Mouse (Mus musculus): ENCODE measurements around the gene Spata31d1b.
A peak's percentile ranks its signal among the peaks of the same experiment; 100 is the strongest.
"Not testable (repeated sequence)": the region's sequence is repeated elsewhere in the genome, so short reads cannot be mapped to it uniquely, and the experiment has no call there.

Gene Spata31d1b

DNA sequence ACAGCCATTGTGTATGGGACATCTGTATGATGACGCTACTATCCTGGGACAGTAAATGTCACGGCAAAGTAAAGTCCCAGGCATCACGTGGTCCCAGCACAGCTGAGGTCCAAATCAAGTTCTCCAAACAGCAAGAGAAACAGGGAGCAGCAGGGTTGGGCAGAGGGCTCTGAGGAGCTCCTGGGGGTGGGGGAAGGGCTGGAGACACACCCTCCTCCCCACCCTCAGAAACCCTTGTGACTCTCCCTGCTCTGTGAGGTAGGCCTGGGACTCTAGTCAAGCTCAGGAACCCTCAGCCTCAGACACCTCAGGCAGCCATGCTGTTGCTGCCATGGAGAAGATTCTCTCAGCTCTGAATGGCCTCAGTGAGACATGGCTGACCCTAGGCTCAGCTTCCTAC, at the start of gene Spata31d1b:
Gene Spata31d1b, plus strand, starts transcription at position 301 of the 400 bp plus-strand sequence.
- DNase-seq = not testable (repeated sequence)

DNA sequence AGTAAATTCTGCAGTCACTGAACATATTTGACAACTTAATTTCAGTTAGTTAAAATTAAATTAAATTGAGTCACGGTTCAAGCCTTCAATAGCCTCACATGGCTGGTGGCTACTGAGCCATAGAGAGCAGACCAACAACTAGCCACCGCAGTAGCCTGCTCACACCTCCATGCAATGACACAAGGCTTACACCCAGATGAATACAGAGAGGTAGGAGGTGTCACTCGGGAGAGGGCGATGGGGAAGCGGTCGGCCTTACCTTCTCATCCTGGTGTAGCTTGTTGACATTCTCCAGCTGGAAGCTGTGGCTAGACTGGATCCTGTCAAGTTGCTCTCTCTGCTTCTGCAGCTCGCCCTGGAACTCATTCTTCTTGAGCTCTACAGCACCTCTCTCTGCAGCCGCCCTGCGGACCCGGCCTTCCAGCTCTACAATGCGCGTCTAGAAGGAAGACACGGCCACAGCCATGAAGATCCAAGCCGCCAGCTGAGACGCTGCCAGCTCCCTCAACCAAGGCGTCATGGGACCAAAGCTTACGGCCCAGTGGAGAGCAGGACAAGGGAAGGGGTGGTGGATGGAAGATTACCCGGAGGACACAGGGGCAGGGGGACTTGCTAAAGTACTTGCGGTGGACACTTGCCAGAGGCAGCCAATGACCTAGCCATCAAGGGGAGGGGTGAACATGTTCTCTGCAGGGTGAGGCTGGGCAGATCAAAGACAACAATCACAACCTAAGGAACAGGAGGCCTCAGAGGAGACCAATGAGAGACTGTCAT, 48.0 kb upstream of the Spata31d1b start:
- DNase-seq = no peak

DNA sequence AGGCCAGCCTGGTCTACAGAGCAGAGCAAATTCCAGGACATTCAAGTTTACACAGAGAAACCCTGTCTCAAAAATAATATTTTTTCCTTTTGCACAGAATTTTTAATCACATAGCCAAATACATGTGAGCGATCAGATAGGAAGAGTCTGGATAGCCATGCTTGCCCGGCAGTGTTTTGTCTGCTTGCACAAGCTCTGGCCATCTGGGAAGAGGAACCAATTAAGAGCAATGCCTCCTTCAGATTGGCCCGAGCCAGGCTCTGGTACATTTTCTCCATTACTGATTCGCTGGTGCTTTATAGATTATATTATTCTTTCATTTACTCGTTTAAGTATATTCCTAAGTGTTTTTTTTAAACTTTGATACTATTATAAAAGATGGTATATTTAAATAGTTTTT, 44.3 kb upstream of the Spata31d1b start:
- DNase-seq = no peak

- DNase-seq = no peak
Measured at GRCm38 (mm10) chr13:59668501-59669093, 43.5 kb upstream of the Spata31d1b start.

DNA sequence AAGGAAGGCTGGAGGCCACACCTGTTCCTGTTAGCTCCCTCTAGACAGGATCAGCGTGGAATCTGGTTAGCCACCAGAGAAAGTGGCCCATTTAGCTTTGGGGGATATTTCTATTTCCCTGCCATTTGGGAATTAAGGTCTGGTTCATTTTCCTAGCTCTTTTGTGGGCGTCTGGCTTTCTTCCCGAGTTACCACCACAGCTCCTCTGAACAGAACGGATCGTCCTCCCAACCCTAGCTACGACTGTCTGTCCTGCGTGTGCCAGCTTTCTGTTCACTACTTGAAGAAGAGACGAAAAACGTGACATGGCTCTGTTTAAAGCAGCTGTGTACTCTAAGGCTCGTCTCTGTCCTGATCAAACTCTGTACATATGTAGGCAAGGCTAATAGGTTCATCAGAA, 42.1 kb upstream of the Spata31d1b start:
- peak; percentile 71 for DNase-seq

- DNase-seq = no peak
Measured at GRCm38 (mm10) chr13:59671521-59671920, 40.6 kb upstream of the Spata31d1b start.

- DNase-seq = no peak
Measured at GRCm38 (mm10) chr13:59672248-59672647, 39.8 kb upstream of the Spata31d1b start.

GRCm38 (mm10) chr13:59673597-59673996, 38.5 kb upstream of the Spata31d1b start:
- no peak for DNase-seq

DNA sequence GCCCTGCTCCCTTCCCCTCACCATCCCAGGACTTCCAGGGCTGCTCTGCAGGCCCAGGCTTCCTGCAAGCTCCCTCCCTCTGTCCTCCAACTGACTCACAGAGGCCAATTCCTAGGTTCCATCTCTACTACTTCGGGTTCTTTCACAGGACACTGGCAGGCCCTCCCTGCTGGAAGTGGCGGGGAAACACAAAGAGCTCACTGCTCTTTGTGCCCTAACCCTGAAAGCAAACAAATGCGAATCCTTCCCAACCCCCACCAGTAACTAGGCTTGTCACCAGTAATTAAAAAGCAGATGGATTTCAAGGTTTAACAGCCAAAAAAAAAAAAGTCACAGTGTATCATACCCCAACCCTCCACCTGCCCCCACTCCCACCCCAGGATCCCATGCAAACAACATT, 37.9 kb upstream of the Spata31d1b start:
- no peak for DNase-seq

DNA sequence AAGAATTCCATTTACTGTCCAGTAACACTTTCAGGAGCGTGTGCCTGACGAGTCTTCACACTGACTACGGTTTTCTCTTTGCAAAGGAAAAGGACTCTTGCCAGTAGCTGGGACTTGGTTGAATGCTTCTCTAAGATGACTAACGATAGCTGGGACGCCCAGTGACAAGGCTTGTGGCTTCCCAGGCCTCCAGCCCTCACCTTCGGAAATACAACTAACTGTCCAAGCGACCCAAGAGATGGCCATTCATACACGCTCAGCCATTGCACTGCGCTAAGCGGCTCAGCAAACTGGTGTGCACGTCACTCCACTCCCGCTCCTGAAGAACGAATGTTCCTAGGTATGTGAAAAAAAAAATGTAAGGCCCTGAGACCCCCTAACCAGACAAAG, 37.3 kb upstream of the Spata31d1b start:
- DNase-seq = no peak

DNA sequence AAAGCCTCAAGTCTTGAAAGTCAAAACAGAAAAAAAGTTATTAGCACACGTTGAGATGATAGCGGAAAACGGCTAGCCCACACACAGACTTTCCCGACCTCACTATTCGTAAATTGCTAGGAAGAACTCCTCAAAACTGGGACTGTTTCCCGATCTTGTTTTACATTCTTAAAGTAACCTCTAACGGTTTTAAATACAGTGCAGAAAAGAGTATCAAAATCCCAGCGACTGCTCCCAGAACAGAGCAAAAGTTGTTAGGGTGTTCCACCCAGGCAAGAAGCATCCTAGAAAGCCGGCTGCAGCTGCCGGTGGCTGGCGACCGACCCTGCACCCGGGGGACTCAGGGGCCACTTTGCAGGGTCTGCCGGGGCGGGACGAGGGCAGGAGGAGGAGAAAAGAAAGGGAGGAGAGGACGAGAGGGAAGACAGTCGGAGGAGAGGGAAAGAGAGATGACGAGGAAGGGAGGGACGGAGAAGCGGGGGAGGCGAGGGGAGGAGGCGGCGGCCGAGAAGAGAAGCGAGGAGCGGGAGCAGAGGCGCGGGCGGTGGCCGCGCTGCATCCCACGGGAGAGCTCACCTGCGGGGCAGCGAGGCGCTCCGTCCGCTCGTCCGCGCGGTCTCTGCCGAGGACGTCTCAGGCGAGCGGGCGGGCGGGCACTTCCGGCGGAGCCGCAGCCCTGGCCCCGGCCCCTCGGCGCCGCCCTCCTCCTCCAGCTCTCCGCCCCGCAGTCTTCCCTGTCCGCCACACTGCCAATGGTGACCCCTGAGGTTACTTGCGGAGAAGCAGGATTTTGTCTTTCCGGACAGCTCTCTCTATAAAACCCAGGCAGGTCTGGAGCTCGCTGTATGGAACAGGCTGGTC, 36.7 kb upstream of the Spata31d1b start, which contains the start of gene Golm1:
Gene Golm1, minus strand, starts transcription at position 661 of the 861 bp plus-strand sequence.
- DNase-seq = peak; percentile 49

DNA sequence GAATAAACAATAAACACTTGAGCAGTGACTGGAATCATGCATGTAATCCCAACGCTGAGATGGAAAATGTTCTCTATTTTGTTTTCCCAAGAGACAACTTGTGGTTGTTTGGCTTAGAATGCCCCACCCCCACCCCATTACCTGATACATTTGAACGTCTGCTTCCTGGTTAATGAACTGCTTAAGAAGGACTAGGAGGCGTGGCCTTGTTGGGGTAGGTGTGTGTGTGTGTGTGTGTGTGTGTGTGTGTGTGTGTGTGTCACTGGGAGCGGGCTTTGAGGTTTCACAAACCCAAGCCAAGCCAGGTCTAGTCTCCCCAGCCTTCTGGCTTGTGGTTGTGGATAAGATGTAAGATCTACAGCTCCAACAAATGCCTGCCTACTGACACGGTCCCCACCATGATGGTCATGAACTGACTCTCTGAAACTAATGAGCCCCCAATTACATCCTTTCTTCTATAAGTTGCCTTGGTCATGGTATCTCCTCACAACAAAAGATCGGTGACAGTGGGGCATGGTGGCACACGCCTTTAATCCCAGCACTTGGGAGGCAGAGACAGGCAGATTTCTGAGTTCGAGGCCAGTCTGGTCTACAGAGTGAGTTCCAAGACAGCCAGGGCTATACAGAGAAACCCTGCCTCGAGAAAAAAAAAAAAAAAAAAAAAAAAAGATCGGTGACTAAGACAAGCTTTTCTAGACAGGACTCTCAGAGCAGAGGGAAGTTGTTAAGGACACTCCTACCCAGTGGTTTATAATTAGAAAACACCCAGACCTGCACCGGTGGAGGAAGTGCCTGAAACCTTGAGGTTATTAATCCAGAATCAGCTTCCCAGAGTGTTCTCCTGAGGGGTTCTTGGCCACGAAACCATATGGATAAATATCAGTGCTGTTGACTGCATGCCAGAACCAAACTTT, 35.5 kb upstream of the Spata31d1b start:
- DNase-seq = no peak

GRCm38 (mm10) chr13:59679306-59679705, 32.8 kb upstream of the Spata31d1b start:
- no peak for DNase-seq

- no peak for DNase-seq
Measured at GRCm38 (mm10) chr13:59679908-59680307, 32.2 kb upstream of the Spata31d1b start.

GRCm38 (mm10) chr13:59682629-59683028, 29.5 kb upstream of the Spata31d1b start:
- DNase-seq = no peak

GRCm38 (mm10) chr13:59685236-59685635, 26.8 kb upstream of the Spata31d1b start:
- no peak for DNase-seq

DNA sequence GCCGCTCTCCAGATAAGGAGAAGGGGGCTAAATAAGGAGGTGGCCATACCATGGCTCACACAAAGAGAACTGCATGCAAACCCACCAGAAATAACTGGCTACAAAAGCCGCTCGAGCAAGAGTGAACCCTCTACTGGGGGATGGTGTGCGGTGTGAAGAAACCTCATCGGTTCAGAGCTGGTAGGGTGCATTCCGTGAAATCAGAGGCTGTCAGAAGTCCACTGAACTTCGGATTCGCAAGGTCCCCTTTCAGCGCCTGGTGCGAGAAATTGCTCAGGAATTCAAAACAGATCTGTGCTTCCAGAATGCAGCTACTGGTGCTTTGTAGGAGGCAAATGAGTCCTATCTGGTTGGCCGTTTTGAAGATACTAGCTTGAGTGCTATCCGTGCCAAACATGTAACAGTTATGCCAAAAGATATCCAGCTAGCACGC, 23.7 kb upstream of the Spata31d1b start:
- DNase-seq = peak; percentile 35

DNA sequence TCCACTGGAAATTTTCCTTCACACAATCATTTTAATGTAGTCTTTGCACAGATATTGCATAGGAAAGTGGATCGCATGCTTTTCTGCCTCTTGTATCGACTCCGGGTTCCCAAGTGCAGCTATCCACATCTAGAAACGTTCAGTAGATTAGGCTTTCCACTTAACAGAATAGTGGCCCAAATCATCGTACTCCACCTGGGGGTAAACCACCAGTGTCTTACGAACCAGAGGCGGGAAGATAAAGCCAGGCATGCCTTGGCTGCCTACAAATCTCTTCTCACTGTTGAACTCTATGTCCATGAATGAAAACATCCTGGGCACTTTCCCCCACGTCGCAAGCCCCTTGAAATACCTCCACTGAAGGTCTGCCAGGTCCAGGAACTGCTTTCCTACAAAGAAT, 22.8 kb upstream of the Spata31d1b start:
- no peak for DNase-seq

GRCm38 (mm10) chr13:59689843-59690242, 22.2 kb upstream of the Spata31d1b start:
- no peak for DNase-seq

DNA sequence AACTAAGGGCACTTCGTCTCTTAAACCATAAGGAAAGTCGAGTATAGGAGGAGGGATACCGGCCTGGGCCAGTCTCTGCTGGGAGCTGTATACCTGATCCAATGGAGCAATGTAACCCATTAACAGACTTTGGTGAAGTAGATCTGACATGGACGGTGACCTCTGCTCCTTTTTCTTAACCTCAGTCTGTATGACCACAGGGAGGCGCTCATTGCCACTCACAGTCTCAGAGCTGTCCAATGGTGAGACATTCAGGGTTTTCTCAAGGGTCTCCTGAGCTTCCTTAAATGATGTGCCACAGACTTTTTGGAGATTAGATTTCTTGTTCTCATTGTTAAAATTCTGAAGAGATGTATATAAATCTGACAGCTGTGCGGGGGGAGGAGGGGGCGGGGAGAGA, 21.5 kb upstream of the Spata31d1b start:
- DNase-seq = no peak

- DNase-seq = no peak
Measured at GRCm38 (mm10) chr13:59691478-59691877, 20.6 kb upstream of the Spata31d1b start.

- DNase-seq = no peak
Measured at GRCm38 (mm10) chr13:59694008-59694407, 18.1 kb upstream of the Spata31d1b start, which contains the start of gene 4921517D22Rik. TSS of gene 4921517D22Rik (minus strand) at chr13:59694108.
